Mouse (Mus musculus) heart, adult 2 months (tissue): ENCODE data around the gene Grem1.

Experiments used
- CTCF ChIP-seq: fragments of 200-600 bp; IDR thresholded peaks from 2 replicates; pipeline ENCODE4 v1.8.1; 2022; ENCODE audit warnings: antibody characterized with exemption, mild to moderate bottlenecking, moderate library complexity
- EP300 ChIP-seq: fragments of 200-500 bp; IDR thresholded peaks from 2 replicates; pipeline ENCODE4 v1.6.1; 2011; ENCODE audit warnings: low read depth, low read length, control low read depth; ENCODE audit not compliant: insufficient read depth
- POLR2A ChIP-seq: fragments of 200-500 bp; IDR thresholded peaks from 2 replicates; pipeline ENCODE4 v1.6.1; 2011; ENCODE audit warnings: mild to moderate bottlenecking, low read depth, low read length, control low read depth; ENCODE audit not compliant: insufficient read depth

DNA sequence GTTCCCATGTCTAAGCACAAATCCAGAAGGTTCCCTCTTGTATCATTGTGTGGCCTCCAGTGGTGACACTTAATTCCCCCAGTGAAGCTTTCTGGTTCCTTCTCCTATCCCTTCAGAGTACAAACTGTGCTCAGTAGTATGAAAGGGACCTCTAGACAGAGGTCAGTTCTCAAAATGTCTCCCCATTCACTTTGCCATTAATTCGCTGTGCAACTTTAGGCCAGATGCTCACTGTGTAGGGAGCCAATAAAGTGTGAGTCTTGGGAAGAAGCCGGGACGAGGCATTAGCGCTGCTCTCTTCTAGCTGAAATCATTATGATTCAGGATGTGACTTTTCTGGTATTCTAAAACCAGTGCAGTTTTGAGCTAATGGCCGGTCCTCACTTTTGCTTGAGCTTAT is 61.8 kb downstream of the Grem1 start:
- TF ChIP-seq POLR2A (no peak), CTCF (no peak), EP300 (no peak)
